ENCODE assay signal across 17 mouse cellular contexts in genomic region chr8:84291086-84291485, GRCm38 (mm10). TPM values are rescaled to one million over a fixed set of nuclear protein-coding genes. Genes with fewer than 3 reads are reported as not detected.
A peak's percentile ranks its signal among the peaks of the same experiment; 100 is the strongest.
DNase-seq lines count a peak whose midpoint lies in the region; ATAC-seq lines count a peak whose summit lies in the region.
"Had no signal": no experiment of that assay in that cellular context is flagged by ENCODE, and none has a peak within 500 bp of the region (broad histone marks: within the 10 kb centered on the region; RNA-seq: fewer than 3 reads in every experiment).

No protein-coding gene starts in this region.

- no peaks in the 10 kb centered on the region for H3K36me3 ChIP-seq in limb, embryonic 13.5 days
- H3K36me3 ChIP-seq in limb, embryonic 10.5 days, result no peaks in the 10 kb centered on the region
- H3K36me3 ChIP-seq: embryonic facial prominence, embryonic 15.5 days; forebrain, embryonic 15.5 days; heart, embryonic 12.5 days; hindbrain, embryonic 10.5 days; liver, embryonic 13.5 days had no signal

- no peaks in the 10 kb centered on the region for H3K27me3 ChIP-seq in limb, embryonic 13.5 days
- H3K27me3 ChIP-seq in limb, embryonic 10.5 days (ENCODE audit: low read depth, poor library complexity, severe bottlenecking), result no peaks in the 10 kb centered on the region
- H3K27me3 ChIP-seq: embryonic facial prominence, embryonic 15.5 days; forebrain, embryonic 15.5 days had no signal

- H3K9me3 ChIP-seq in limb, embryonic 13.5 days, result no peaks in the 10 kb centered on the region
- H3K9me3 ChIP-seq in limb, embryonic 10.5 days (replicated peaks), result no peaks in the 10 kb centered on the region
- H3K9me3 ChIP-seq: embryonic facial prominence, embryonic 15.5 days; forebrain, embryonic 15.5 days; heart, embryonic 12.5 days; hindbrain, embryonic 10.5 days; liver, embryonic 13.5 days had no signal

- H3K4me3 ChIP-seq in limb, embryonic 13.5 days, result no peak overlapping the region
- H3K4me3 ChIP-seq in limb, embryonic 10.5 days, result no peak overlapping the region
- H3K4me3 ChIP-seq: embryonic facial prominence, embryonic 15.5 days; forebrain, embryonic 15.5 days; heart, embryonic 12.5 days; hindbrain, embryonic 10.5 days; liver, embryonic 13.5 days had no signal

- DNase-seq in limb, embryonic 10.5 days (ENCODE audit: low spot score), result no peak
- peak; percentile 36 for DNase-seq in NIH3T3 (ENCODE audit: low read depth)
- DNase-seq in cerebellum, adult 8-10 months, result peak; percentile 60
- peak; percentile 68 to 70 for DNase-seq in cerebellum, postnatal 36 days
- DNase-seq in testis, postnatal 14 days (ENCODE audit: low spot score), result no peak
- no peak for DNase-seq in adrenal gland, adult 8-10 months
- no peak for DNase-seq in B cell, adult 2 months
- DNase-seq: heart, adult 11 months; liver, embryonic 13.5 days had no signal

- 0 out of 2 replicates have a peak overlapping the region, but pooled peaks have one; percentile 4 for H3K9ac ChIP-seq in limb, embryonic 13.5 days
- H3K9ac ChIP-seq: embryonic facial prominence, embryonic 15.5 days; forebrain, embryonic 15.5 days; heart, embryonic 12.5 days; liver, embryonic 13.5 days; lung, embryonic 14.5 days had no signal

- 72% methylated on average over 5 of the region's 5 CpGs for WGBS in limb, embryonic 13.5 days
- WGBS in limb, embryonic 10.5 days, result 73% methylated on average over 5 of the region's 5 CpGs

- H3K4me2 ChIP-seq in limb, embryonic 13.5 days (replicated peaks), result no peak overlapping the region
- H3K4me2 ChIP-seq: embryonic facial prominence, embryonic 15.5 days; forebrain, embryonic 15.5 days; heart, embryonic 12.5 days; liver, embryonic 13.5 days; lung, embryonic 14.5 days had no signal

- H3K27ac ChIP-seq in limb, embryonic 13.5 days, result no peak overlapping the region
- H3K27ac ChIP-seq in limb, embryonic 10.5 days, result no peak overlapping the region
- H3K27ac ChIP-seq: embryonic facial prominence, embryonic 15.5 days; forebrain, embryonic 15.5 days; hindbrain, embryonic 10.5 days; hindbrain, postnatal 0 days; liver, embryonic 13.5 days had no signal

- H3K4me1 ChIP-seq in limb, embryonic 13.5 days, result no peaks in the 10 kb centered on the region
- H3K4me1 ChIP-seq in limb, embryonic 10.5 days, result no peaks in the 10 kb centered on the region
- H3K4me1 ChIP-seq: embryonic facial prominence, embryonic 15.5 days; forebrain, embryonic 15.5 days; heart, embryonic 12.5 days; hindbrain, embryonic 10.5 days; liver, embryonic 13.5 days had no signal

- ATAC-seq in limb, embryonic 13.5 days (ENCODE audit: low FRiP score, low read depth), result no peak
- ATAC-seq: forebrain, embryonic 15.5 days; hindbrain, postnatal 0 days; intestine, embryonic 16.5 days had no signal

RNA-seq across cellular contexts. Expression of gene Ccdc130, which starts 20.9 kb away (rescaled TPM):
- 18.0 and 21.0 TPM in 2 replicates for polyA plus RNA-seq in limb, embryonic 13.5 days (2015; fragmentation: Nextera tagmentation; extraction: Ambion mirVana)
- polyA plus RNA-seq in limb, embryonic 10.5 days (2016; fragmentation: Nextera tagmentation; extraction: Ambion mirVana), result 15.0 and 22.9 TPM in 2 replicates
- total RNA-seq in adrenal gland, adult 8-10 months (2022), result 10 to 100 TPM; 21.5 to 27.7 (median 24.6) TPM

RNA-seq across cellular contexts. Expression of gene Mri1, which starts 34.0 kb away (rescaled TPM):
- polyA plus RNA-seq in limb, embryonic 13.5 days (2015; fragmentation: Nextera tagmentation; extraction: Ambion mirVana), result 70.9 and 73.9 TPM in 2 replicates
- 75.0 and 83.0 TPM in 2 replicates for polyA plus RNA-seq in limb, embryonic 10.5 days (2016; fragmentation: Nextera tagmentation; extraction: Ambion mirVana)
- 10 to 100 TPM; 26.9 to 52.8 (median 51.6) TPM for total RNA-seq in adrenal gland, adult 8-10 months (2022)

RNA-seq across cellular contexts. Expression of gene D8Ertd738e, which starts 41.6 kb away (rescaled TPM):
- polyA plus RNA-seq in limb, embryonic 13.5 days (2015; fragmentation: Nextera tagmentation; extraction: Ambion mirVana), result 325 and 338 TPM in 2 replicates
- 420 and 449 TPM in 2 replicates for polyA plus RNA-seq in limb, embryonic 10.5 days (2016; fragmentation: Nextera tagmentation; extraction: Ambion mirVana)
- 100 to 1,000 TPM; 171 to 296 (median 225) TPM for total RNA-seq in adrenal gland, adult 8-10 months (2022)

RNA-seq across cellular contexts. Expression of gene Zswim4, which starts 54.2 kb away (rescaled TPM):
- 23.5 and 23.9 TPM in 2 replicates for polyA plus RNA-seq in limb, embryonic 13.5 days (2015; fragmentation: Nextera tagmentation; extraction: Ambion mirVana)
- 40.1 and 44.4 TPM in 2 replicates for polyA plus RNA-seq in limb, embryonic 10.5 days (2016; fragmentation: Nextera tagmentation; extraction: Ambion mirVana)
- 10 to 100 TPM; 36.2 to 53.9 (median 48.0) TPM for total RNA-seq in adrenal gland, adult 8-10 months (2022)

Comparison
In these comparisons a context has a peak if more than half of its experiments do, and no peak if none do; other contexts are left out.
1. DNase-seq: peak in NIH3T3 (single experiment), cerebellum, adult 8-10 months (single experiment) and cerebellum, postnatal 36 days (2 of 2); none in limb, embryonic 10.5 days (single experiment), testis, postnatal 14 days (single experiment), adrenal gland, adult 8-10 months (single experiment) and B cell, adult 2 months (0 of 2).